Mouse (Mus musculus) v-Abl transformed pro-B cells (cell line): ENCODE measurements around the gene Ifnar2.

ENCODE experiments used
- in situ Hi-C, 2 experiments: fragments of 400-800 bp; cut with MboI; formaldehyde crosslinking; loops; one replicate each; pipeline ENCODE4 v1.15.1; 2025; ENCODE audit not compliant: unreplicated experiment in 2 of 2

Gene Ifnar2

DNA sequence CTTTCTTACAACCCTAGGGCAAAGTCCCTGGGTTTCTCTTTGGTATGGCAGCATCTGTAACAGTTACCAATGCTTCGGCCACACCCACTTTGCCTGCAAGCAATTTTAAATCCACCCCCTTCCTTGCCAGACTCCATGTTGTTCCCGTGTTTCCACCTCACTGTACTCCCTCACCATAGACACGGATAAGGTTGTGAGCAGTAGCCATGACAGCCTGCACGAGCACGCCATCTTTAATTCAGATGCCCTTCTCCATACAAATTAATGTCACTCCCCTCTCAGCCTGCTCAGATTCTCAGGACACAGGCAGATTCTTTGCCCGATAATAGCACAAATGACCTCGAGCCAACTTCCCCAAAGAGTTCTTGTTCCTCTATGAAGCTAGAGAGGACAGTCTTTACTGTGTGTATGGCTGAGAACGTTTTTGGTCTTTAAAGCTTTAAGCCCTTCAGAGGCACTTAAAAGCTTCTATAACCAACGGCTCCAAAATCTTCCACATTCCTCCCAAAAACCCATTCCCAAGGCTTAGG, 9.7 kb downstream of the Ifnar2 start:
- in situ Hi-C loops, result no loop called here

DNA sequence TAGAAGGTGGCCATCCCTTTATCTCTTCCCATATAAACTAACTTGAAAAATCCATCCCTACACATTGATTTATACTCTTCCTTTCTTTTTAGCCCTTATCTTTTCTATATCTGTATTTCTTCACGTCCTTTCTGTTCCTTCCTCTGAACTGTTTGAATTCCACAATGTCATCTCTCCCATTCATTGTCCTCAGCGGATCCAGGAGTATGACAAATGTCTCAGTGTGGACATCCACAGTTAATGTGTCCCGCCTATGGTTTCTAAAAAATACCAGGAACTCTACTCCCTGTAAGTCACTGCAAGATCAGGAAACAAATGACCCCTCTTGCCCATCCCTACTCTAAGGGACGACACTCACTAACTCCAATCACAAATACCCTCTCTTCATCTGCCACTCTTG, 11.6 kb downstream of the Ifnar2 start:
- in situ Hi-C loops, result no loop called here

GRCm38 (mm10) chr16:91385621-91386020, 13.0 kb downstream of the Ifnar2 start:
- in situ Hi-C loops, result no loop called here

DNA sequence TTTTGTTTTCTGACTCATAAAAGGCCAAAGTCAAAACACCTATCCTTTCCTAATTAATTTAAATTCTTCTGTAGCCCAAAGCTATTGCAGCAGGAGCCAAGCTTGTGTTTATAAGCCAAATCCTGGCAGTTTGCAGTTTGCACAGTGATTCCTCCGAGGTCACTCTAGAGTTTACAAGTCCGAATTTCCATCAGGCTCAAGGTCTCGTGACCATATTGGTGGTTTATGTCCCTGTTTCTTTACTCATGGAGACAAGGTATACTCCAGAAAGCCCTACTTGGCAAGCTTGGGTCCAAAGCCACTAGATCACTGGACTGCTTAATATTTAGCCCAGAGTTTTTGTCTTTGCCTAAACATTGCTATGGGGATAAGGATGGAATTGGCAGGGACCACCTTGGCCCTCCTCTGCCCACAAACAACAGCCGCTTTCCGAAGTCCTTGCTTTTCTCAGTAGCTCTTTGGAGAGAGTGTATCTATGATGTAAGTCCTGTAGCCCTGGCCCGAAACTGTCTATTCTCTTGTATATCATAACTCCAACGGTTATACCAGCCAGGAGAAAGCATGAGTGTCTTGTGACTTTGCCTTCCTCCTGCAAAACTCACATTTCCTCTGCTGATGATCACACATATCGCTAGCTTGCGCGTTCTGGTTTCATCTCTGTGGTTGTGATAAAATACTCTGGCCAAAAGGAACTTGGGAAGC, 14.0 kb downstream of the Ifnar2 start:
- in situ Hi-C loops, result no loop called here

DNA sequence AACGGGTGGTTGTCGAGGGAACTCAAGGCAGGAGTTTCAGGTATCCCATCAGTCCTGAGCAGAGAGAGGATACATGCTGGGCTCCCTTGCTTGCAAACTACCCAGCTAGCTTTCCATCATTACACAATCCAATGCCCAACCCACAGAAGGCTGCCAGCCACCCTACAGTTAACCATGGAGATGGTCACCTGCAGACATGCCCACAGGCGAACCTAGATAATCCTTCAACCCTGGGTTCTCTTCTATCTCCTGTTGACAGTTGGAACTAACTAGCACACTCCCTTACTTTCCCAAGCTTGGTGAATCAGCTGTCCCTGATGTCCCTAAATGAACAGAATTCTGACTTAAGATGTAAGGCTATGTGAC, 14.5 kb downstream of the Ifnar2 start:
- in situ Hi-C loops, result no loop called here

DNA sequence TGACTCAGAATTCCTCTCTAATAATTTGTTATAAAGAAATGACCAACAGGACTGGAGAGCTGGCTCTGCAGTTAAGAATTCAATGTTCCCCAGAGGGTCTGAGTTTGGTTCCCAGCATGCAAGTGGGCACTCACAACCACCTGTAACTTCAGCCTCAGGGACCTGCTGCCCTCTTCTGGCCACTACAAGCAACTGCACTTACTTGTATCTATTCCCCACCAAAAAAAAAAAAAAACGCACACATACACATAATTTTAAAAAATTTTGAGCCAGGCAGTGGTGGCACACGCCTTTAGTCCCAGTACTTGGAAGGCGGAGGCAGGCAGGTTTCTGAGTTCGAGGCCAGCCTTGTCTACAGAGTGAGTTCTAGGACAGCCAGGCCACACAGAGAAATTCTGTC, 17.5 kb downstream of the Ifnar2 start:
- in situ Hi-C loops, result loop anchor here in 1 of 2 experiments (5.0 kb wide), 1 partner anchor 33 kb away; no protein-coding TSS in a partner anchor

DNA sequence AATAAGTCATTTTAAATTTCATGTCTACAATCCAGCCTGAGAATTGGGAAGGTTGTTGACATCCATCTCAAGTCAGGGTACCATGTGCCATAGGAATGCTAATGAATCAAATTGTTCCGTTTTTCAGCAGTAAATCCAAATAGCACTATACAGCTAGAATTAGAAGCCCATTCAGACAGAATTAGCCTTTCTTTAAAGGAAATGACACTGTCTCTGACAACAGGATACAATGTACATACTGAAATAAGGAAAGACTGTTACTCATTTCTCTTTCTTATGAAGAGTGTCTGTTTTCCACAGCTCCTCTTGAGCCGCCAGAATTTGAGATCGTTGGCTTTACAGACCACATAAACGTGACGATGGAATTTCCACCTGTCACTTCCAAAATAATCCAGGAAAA, 18.8 kb downstream of the Ifnar2 start, which contains the start of gene Gm21970:
Gene Gm21970 (plus strand): TSS at position 301 of the 400 bp plus-strand sequence.
- in situ Hi-C loops, result loop anchor here in 1 of 2 experiments (5.0 kb wide), 1 partner anchor 34 kb away; no protein-coding TSS in a partner anchor

- in situ Hi-C loops, result loop anchor here in 1 of 2 experiments (5.0 kb wide), 1 partner anchor 38 kb away; no protein-coding TSS in a partner anchor
These were observed 22.3 kb downstream of the Ifnar2 start for GRCm38 (mm10) chr16:91394826-91395410.

GRCm38 (mm10) chr16:91395633-91396392, 23.2 kb downstream of the Ifnar2 start:
- in situ Hi-C loops, result no loop called here

GRCm38 (mm10) chr16:91396844-91397537, 24.4 kb downstream of the Ifnar2 start:
- in situ Hi-C loops, result no loop called here

DNA sequence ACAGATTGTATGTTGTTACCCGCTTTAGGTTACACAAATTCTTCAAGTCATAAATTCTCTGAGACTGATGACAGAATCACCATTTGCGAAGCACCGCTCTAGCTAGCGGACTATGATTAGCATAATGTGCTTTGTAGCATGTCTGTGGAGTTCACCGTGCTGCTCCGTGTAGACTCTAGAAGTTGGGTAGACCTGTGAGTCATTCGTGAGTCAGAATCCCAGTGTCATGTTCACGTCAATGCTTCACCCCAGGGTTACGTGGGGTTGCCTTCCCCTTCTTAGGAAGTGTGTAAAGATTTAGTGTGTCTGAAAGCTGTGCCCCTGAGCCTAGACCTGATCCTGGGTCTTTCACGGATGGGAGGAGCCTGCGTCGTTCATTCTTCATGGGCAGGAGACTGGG, 25.4 kb downstream of the Ifnar2 start:
- in situ Hi-C loops, result no loop called here

GRCm38 (mm10) chr16:91398944-91399343, 26.4 kb downstream of the Ifnar2 start:
- in situ Hi-C loops, result no loop called here

GRCm38 (mm10) chr16:91401569-91402165, 29.1 kb downstream of the Ifnar2 start:
- in situ Hi-C loops, result no loop called here

DNA sequence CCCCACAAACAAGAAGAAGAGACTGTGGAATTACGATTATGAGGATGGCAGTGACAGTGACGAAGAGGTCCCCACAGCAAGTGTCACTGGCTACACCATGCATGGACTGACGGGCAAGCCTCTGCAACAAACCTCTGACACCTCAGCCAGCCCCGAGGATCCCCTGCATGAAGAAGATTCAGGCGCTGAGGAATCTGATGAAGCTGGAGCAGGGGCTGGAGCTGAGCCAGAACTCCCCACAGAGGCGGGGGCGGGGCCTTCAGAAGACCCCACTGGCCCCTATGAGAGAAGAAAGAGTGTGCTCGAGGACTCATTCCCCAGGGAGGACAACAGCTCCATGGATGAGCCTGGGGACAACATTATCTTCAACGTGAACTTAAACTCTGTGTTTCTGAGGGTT, 31.2 kb downstream of the Ifnar2 start:
- in situ Hi-C loops, result no loop called here

GRCm38 (mm10) chr16:91404187-91404586, 31.6 kb downstream of the Ifnar2 start:
- in situ Hi-C loops, result no loop called here

GRCm38 (mm10) chr16:91404828-91405577, 32.4 kb downstream of the Ifnar2 start:
- in situ Hi-C loops, result loop anchor here in 1 of 2 experiments (5.0 kb wide), 1 partner anchor 33 kb away; the partner anchor contains the start of gene Ifnar2

- in situ Hi-C loops, result loop anchor here in 1 of 2 experiments (5.0 kb wide), 1 partner anchor 34 kb away; the partner anchor contains the start of gene Ifnar2
These were observed 33.3 kb downstream of the Ifnar2 start, which contains the start of gene Il10rb for GRCm38 (mm10) chr16:91405640-91406584. Il10rb (plus strand) TSS chr16:91406164.
